Mouse (Mus musculus): ENCODE data around the gene Dnmt3a.
"Not testable (repeated sequence)": the region's sequence is repeated elsewhere in the genome, so short reads cannot be mapped to it uniquely, and the experiment has no call there.

The Dnmt3a gene

DNA sequence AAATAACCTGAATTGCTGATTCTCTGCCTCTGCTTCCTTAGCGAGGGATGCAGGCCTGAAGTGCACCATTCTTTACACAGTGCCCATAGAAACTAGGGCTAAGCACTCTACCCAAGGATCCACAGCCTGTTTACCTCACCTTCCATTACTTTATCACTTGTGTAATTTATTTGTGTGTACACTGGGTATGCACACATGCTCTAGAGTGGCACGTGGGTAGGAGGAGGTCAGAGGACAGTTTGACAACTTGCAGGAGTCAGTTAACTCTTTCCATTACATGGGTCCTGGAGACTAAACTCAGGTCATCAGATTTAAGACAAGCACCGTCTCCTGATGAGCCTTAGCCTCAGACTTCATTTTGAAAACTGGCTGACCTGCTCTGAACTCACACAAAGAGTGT, 112.8 kb downstream of the Dnmt3a start:
- no peak for DNase-seq (ENCODE audit: low spot score)

DNA sequence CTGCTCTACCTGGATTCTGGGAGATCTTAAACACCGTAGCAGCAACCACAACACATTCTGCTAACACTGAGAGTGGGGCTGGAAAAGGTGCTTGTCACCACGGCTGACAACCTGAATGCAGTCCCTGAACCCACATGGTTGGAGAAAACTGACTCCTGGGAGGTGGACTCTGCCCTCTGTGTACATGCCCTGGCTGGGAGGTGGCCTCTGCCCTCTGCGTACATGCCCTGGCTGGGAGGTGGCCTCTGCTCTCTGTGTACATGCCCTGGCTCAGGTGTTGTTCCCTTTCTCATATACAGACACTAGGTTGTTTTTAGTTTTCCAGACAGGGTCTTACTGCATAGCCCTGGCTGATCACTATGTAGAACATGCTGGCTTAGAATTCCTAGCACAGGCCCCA, 113.6 kb downstream of the Dnmt3a start:
- no peak for DNase-seq (ENCODE audit: low spot score)

DNA sequence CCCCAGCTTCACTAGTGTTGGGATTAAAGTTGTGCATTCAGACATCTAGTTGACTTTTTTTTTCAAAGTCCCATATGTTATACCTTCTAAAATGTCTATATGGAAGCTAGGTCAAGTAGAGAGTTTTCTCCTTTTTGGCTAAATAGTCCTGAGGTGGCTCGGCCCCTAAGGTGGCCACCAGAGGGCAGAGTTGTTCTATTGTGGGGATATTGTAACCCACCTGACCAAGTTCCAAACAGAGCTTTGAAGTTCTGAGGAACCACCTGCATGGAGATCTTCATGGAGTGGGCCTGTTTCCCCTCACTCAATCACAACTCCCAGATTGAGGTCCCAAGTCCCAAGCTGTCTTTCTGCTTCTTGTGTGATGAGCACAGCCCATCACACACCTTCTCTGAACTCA, 120.3 kb downstream of the Dnmt3a start:
- no peak for DNase-seq (ENCODE audit: low spot score)

DNA sequence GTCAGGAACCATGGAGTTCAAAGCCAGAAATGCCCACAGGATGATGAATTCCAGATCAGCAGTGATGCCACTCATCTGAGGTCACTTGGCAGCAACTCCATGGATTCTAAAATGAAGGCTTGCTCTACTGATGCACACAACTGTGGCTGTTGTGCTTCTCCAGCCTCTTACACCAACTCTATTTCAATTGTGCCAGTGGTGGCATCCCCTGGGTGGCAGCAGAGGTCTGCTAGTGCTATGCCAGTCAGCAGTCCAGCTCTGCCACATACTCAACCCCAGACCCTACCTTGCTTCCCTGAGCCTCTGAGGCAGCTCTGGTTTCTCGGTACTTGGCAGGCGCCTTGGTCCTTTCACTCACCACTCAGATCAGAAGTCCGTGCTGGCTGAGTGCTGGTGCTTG, 123.0 kb downstream of the Dnmt3a start:
- DNase-seq (ENCODE audit: low spot score) = no peak

DNA sequence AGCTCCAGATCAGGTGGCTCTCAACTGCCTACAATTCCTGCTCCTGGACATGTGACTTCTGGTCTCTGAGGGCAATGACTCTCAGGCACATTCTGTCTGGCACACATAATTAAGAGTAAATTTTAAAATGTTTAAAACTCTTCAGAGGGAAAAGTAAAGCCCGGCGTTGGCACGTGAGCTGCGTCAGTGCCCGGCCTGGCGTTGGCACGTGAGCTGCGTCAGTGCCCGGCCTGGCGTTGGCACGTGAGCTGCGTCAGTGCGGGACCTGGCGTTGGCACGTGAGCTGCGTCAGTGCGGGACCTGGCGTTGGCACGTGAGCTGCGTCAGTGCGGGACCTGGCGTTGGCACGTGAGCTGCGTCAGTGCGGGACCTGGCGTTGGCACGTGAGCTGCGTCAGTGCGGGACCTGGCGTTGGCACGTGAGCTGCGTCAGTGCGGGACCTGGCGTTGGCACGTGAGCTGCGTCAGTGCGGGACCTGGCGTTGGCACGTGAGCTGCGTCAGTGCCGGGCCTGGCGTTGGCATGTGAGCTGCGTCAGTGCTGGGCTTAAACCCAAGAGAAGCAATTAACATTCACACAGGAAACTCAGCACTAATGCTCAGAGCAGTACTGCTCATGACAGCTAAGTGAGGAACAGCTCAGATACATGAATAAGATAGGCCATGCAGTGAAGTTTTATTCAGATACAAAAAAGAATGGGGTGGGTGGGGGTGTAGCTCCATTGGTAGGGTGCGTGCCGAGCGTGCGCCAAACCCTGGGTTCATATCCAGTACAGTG, 124.5 kb downstream of the Dnmt3a start:
- DNase-seq (ENCODE audit: low spot score) = not testable (repeated sequence)

DNA sequence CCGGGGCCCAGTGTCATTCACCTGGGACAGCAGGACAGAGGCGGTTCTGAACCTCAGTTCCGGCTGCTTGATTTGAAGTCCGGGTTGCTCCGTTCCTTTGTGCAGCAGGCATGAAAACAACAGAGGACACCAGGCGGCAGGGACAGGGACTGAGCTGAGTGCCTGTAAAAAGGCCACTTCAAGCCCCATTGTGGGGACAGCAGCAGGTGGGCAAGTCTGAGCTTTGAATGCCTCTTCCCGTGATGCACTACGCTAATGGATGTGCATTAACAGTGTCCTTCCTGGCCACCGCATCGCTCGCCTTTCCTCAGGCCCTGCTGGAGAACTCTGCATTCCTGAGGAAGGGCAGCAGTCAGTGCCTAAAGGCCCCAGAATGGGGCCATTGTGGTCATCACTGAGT, 136.2 kb downstream of the Dnmt3a start:
- no peak for DNase-seq (ENCODE audit: low spot score)

DNA sequence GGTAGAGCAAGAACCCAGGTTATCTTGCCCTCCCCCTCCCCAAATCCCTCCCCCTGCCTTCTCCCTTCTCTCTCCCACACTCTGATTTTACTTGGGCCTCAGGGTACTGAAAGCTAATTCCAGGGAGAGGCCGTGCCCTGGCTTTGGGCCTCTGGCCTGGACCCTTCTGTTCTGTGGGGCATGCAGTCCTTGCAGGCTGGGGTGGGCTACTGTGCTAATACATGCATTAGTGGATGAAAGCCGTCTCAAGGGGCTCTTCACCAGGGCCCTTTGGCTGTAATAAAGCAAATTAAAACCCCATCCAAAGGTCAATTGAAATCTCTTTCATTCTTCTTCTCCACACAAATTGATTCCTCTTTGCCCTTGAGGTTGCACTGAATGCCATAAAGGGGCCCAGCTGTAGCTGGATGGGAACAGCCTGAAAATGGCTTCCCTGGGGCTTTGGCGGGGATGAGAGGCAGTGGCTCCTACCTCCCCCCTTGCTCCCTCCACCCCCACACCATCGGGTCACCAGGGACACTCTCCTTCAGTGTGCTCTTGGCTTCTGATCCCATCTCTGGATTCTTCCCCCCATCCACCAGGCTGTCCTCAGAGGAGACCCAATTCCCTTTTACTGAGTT, 138.8 kb downstream of the Dnmt3a start:
- DNase-seq (ENCODE audit: low spot score) = no peak

DNA sequence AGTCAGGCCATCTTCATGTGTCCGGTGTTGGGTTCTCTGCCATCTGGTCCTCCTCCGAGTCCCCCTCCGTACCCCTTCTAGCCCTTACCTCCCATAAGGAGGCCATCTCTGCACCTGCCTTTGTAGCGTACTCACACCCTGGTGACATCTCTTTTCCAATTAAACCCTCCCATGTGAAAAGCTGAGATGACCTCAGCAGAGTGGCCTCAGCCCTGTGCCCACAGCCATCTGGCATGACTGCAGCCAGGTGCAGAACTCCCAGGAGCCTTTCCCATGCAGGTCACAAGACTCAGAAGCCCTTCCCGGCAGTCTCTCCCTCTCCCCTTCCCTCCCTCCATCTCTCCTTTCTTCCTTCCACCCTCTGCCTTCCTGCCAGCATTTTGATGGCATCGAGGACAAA, 141.7 kb downstream of the Dnmt3a start:
- no peak for DNase-seq (ENCODE audit: low spot score)

DNA sequence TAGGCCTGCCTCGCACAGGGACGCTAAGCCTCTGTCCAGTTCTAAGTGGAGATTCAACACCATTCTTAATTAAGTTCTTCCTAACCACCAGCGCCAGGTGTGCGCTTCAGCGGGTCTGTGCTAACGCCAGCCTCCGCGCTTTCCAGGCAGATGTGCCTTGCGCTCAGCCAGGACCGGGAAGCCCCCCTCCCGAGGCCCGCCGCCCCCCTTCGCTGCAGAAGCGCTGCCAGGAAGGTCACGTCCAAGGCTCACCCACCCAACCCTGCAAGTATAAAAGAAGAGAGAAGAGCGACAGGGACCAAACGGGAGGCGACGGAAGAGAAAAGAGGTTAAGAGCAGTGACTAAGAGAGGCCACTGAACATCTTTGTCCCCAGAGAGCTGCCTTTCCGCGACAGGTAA, 148.8 kb downstream of the Dnmt3a start, which contains the start of gene Pomc:
Gene Pomc, plus strand, starts transcription at position 301 of the 400 bp plus-strand sequence.
- DNase-seq (ENCODE audit: low spot score) = no peak

DNA sequence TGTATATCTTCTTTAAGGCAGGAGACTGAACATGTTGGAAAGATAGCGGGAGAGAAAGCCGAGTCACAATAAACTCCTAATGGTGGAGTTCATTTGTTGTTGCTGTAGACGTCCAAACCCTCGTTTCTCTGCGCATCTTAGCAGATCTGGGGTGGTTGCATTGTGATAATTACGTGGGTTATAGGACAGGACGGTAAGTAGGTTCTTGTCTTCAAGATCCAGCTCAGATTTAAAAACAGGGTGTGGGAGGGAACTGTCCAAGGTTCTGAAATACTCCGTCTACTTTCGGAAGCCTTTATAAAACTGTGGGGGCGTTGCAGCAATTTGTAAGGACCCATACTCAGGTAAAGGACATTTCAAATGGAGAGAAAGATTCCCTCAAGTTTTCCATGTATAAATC, 149.6 kb downstream of the Dnmt3a start:
- no peak for DNase-seq (ENCODE audit: low spot score)

DNA sequence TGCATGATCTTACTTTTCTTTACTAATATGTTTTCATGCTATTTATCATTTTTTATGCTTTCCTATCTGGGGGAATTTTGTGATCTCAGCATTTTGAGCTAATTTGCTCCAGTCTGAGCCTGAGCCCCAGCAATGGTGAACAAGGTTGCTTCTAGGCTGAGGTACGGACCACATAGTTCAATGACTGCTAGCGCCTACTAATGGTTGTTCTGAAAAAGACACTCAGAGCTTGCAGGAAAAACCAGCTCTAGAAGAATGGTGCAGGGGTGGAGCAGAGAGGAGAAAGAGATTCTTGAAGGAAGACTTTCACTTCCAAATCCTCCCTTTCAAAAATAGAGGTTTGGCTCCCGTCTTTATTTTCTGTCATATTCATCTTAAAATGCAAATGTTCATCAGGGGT, 150.5 kb downstream of the Dnmt3a start:
- no peak for DNase-seq (ENCODE audit: low spot score)

DNA sequence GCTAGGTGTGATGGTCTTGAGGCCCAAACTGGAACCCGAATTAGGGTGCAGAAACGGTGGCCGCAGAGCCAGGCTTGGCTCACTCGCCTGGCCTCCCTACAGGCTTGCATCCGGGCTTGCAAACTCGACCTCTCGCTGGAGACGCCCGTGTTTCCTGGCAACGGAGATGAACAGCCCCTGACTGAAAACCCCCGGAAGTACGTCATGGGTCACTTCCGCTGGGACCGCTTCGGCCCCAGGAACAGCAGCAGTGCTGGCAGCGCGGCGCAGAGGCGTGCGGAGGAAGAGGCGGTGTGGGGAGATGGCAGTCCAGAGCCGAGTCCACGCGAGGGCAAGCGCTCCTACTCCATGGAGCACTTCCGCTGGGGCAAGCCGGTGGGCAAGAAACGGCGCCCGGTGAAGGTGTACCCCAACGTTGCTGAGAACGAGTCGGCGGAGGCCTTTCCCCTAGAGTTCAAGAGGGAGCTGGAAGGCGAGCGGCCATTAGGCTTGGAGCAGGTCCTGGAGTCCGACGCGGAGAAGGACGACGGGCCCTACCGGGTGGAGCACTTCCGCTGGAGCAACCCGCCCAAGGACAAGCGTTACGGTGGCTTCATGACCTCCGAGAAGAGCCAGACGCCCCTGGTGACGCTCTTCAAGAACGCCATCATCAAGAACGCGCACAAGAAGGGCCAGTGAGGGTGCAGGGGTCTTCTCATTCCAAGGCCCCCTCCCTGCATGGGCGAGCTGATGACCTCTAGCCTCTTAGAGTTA, 154.2 kb downstream of the Dnmt3a start:
- no peak for DNase-seq (ENCODE audit: low spot score)

DNA sequence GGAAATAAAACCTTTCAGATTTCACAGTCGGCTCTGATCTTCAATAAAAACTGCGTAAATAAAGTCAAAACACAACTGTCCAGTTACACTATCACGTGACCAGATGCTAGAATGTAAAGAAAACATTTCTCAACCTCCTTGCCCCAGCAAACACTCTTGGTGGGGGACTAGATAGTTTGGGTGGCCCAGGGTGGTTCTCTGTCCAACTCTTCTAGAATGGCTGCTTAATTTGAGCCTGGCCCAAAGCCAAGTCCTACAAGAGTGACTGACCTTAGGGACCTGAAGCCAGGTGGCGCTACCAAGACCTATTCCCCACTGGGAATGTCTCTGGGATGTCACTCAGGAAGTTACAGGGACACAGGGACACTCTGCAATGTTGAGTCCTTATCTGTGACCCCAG, 154.7 kb downstream of the Dnmt3a start:
- DNase-seq (ENCODE audit: low spot score) = no peak
